Mouse (Mus musculus) hindbrain, embryonic 14.5 days (tissue): ENCODE results near the gene Cx3cl1. TPM values are rescaled to one million over a fixed set of nuclear protein-coding genes. Genes with fewer than 3 reads are reported as not detected.
A peak's percentile ranks its signal among the peaks of the same experiment; 100 is the strongest.

ENCODE experiments used
- ATAC-seq: fragments of 200-750 bp; cut with Nextera tagmentation; 2 replicates; pipeline ENCODE4 v1.8.0; 2017; ENCODE audit warnings: moderate number of reproducible peaks, mild to moderate bottlenecking, moderate TSS enrichment, moderate library complexity; ENCODE audit not compliant: low FRiP score
- DNase-seq: peaks from one replicate; pipeline ENCODE4 v3.0.0-alpha.2; 2015; ENCODE audit warnings: low spot score
- H3K27ac ChIP-seq: fragments of 300-500 bp; sonication (generic); 2 replicates; pipeline ENCODE4 v1.5.1; 2014; ENCODE audit warnings: mild to moderate bottlenecking, moderate library complexity
- H3K27me3 ChIP-seq: fragments of 300-500 bp; sonication (generic); 2 replicates; pipeline ENCODE4 v1.6.1; 2014; ENCODE audit warnings: mild to moderate bottlenecking, low read length, mixed read lengths; ENCODE audit not compliant: control insufficient read depth, insufficient read depth
- H3K36me3 ChIP-seq: fragments of 300-500 bp; sonication (generic); replicated peaks from 2 replicates; pipeline ENCODE4 v1.6.1; 2014; ENCODE audit not compliant: control insufficient read depth, insufficient read depth
- H3K4me1 ChIP-seq: fragments of 300-500 bp; sonication (generic); replicated peaks from 2 replicates; pipeline ENCODE4 v1.6.1; 2014; ENCODE audit warnings: antibody characterized with exemption, low read length, mixed read lengths; ENCODE audit not compliant: control insufficient read depth, insufficient read depth
- H3K4me2 ChIP-seq: fragments of 300-500 bp; sonication (generic); replicated peaks from 2 replicates; pipeline ENCODE4 v1.6.1; 2014; ENCODE audit warnings: mild to moderate bottlenecking, moderate library complexity
- H3K4me3 ChIP-seq: fragments of 300-500 bp; sonication (generic); replicated peaks from 2 replicates; pipeline ENCODE4 v1.5.1; 2014; ENCODE audit warnings: mild to moderate bottlenecking, low read length
- H3K9ac ChIP-seq: fragments of 300-500 bp; sonication (generic); 2 replicates; pipeline ENCODE4 v1.6.1; 2014
- H3K9me3 ChIP-seq: fragments of 300-500 bp; sonication (generic); 2 replicates; pipeline ENCODE4 v1.6.1; 2016; ENCODE audit warnings: low read length; ENCODE audit not compliant: control insufficient read depth
- WGBS: fragments of 180-500 bp; shearing (Covaris S2); extraction: QIAGEN DNeasy Blood & Tissue Kit; methylation state at CpG from one replicate; pipeline ENCODE4 v1.1.7; 2014; 5-methylcytosine and 5-hydroxymethylcytosine counted together
- polyA plus RNA-seq: library from polyadenylated mRNA; unstranded; fragments of >200 nt; fragmentation: Nextera tagmentation; extraction: Ambion mirVana; gene quantifications from 2 replicates; pipeline ENCODE4 v1.2.1, GENCODE M21; 2014

The Cx3cl1 gene
- polyA plus RNA-seq, 1 experiment from 2014 or later = 32.6 TPM

GRCm38 (mm10) chr8:94767035-94767434, 4.8 kb upstream of the Cx3cl1 start:
- no peaks in the 10 kb centered on the region for H3K27me3 ChIP-seq
- no peak for DNase-seq
- H3K4me3 ChIP-seq = no peak overlapping the region
- no peak for ATAC-seq
- no peaks in the 10 kb centered on the region for H3K36me3 ChIP-seq
- H3K9me3 ChIP-seq = no peaks in the 10 kb centered on the region
- 77% methylated on average over 9 of the region's 9 CpGs for WGBS
- H3K4me2 ChIP-seq = no peak overlapping the region
- H3K9ac ChIP-seq = no peak overlapping the region
- peaks cover 9% of the 10 kb centered on the region for H3K4me1 ChIP-seq
- H3K27ac ChIP-seq = no peak overlapping the region

- no peak for ATAC-seq
- Histone ChIP-seq H3K4me2 (no peak overlapping the region), H3K9me3 (no peaks in the 10 kb centered on the region), H3K9ac (no peak overlapping the region), H3K27me3 (no peaks in the 10 kb centered on the region), H3K4me3 (no peak overlapping the region), H3K4me1 (peaks cover 29% of the 10 kb centered on the region), H3K36me3 (no peaks in the 10 kb centered on the region), H3K27ac (no peak overlapping the region)
- WGBS = 51% methylated on average over 6 of the region's 6 CpGs
- DNase-seq = peak; percentile 56
Observed at GRCm38 (mm10) chr8:94770945-94771344, 864 bp upstream of the Cx3cl1 start.

- DNase-seq = no peak
- 48% methylated on average over 6 of the region's 6 CpGs for WGBS
- H3K4me2 ChIP-seq = peak overlapping the region; percentile 85
- no peaks in the 10 kb centered on the region for H3K9me3 ChIP-seq
- no peaks in the 10 kb centered on the region for H3K36me3 ChIP-seq
- H3K27me3 ChIP-seq = no peaks in the 10 kb centered on the region
- H3K4me1 ChIP-seq = peaks cover 32% of the 10 kb centered on the region
- H3K27ac ChIP-seq = no peak overlapping the region
- peak overlapping the region; percentile 69; the same call in 1 of the 2 replicates for H3K9ac ChIP-seq
- peak overlapping the region; percentile 45 for H3K4me3 ChIP-seq
- no peak for ATAC-seq
Observed at GRCm38 (mm10) chr8:94773048-94773447, 1.2 kb downstream of the Cx3cl1 start.

- DNase-seq (peak; percentile 37), ATAC-seq (no peak)
- no peaks in the 10 kb centered on the region for H3K9me3 ChIP-seq
- H3K4me3 ChIP-seq = peak overlapping the region; percentile 17
- H3K4me1 ChIP-seq = peaks cover 35% of the 10 kb centered on the region
- WGBS = 18% methylated on average over 12 of the region's 12 CpGs
- peak overlapping the region; percentile 33; the same call in 1 of the 2 replicates for H3K9ac ChIP-seq
- peak overlapping the region; percentile 85 for H3K4me2 ChIP-seq
- no peaks in the 10 kb centered on the region for H3K27me3 ChIP-seq
- H3K36me3 ChIP-seq = no peaks in the 10 kb centered on the region
- H3K27ac ChIP-seq = peak overlapping the region; percentile 49; the same call in 1 of the 2 replicates
Observed at GRCm38 (mm10) chr8:94773700-94774171, 1.9 kb downstream of the Cx3cl1 start.

- DNase-seq = no peak
- Histone ChIP-seq H3K36me3 (no peaks in the 10 kb centered on the region), H3K27ac (no peak overlapping the region), H3K4me3 (no peak overlapping the region), H3K27me3 (no peaks in the 10 kb centered on the region), H3K4me1 (peaks cover 35% of the 10 kb centered on the region), H3K4me2 (no peak overlapping the region), H3K9ac (no peak overlapping the region), H3K9me3 (no peaks in the 10 kb centered on the region)
- 82% methylated on average over 1 of the region's 1 CpGs for WGBS
- no peak for ATAC-seq
Observed at GRCm38 (mm10) chr8:94774601-94775000, 2.8 kb downstream of the Cx3cl1 start.

- ATAC-seq (no peak), DNase-seq (no peak)
- no peak overlapping the region for H3K27ac ChIP-seq
- no peaks in the 10 kb centered on the region for H3K9me3 ChIP-seq
- WGBS = 85% methylated on average over 2 of the region's 2 CpGs
- peaks cover 34% of the 10 kb centered on the region for H3K4me1 ChIP-seq
- no peak overlapping the region for H3K4me3 ChIP-seq
- H3K4me2 ChIP-seq = no peak overlapping the region
- no peak overlapping the region for H3K9ac ChIP-seq
- H3K27me3 ChIP-seq = no peaks in the 10 kb centered on the region
- H3K36me3 ChIP-seq = no peaks in the 10 kb centered on the region
Observed at GRCm38 (mm10) chr8:94776346-94776745, 4.5 kb downstream of the Cx3cl1 start.

- DNase-seq = no peak
- no peaks in the 10 kb centered on the region for H3K27me3 ChIP-seq
- H3K27ac ChIP-seq = no peak overlapping the region
- H3K9me3 ChIP-seq = no peaks in the 10 kb centered on the region
- H3K36me3 ChIP-seq = no peaks in the 10 kb centered on the region
- 63% methylated on average over 10 of the region's 10 CpGs for WGBS
- no peak overlapping the region for H3K4me2 ChIP-seq
- no peak overlapping the region for H3K4me3 ChIP-seq
- ATAC-seq = no peak
- no peak overlapping the region for H3K9ac ChIP-seq
- H3K4me1 ChIP-seq = peaks cover 25% of the 10 kb centered on the region; the same call in 1 of the 2 replicates
Observed at GRCm38 (mm10) chr8:94778036-94778435, 6.2 kb downstream of the Cx3cl1 start.

- Histone ChIP-seq H3K9me3 (no peaks in the 10 kb centered on the region), H3K4me3 (no peak overlapping the region), H3K27me3 (no peaks in the 10 kb centered on the region), H3K9ac (no peak overlapping the region), H3K36me3 (no peaks in the 10 kb centered on the region), H3K4me2 (no peak overlapping the region), H3K27ac (no peak overlapping the region), H3K4me1 (peaks cover 22% of the 10 kb centered on the region; the same call in 1 of the 2 replicates)
- no peak for ATAC-seq
- DNase-seq = no peak
- WGBS = 58% methylated on average over 5 of the region's 5 CpGs
Observed at GRCm38 (mm10) chr8:94778473-94778872, 6.7 kb downstream of the Cx3cl1 start.

- ATAC-seq (no peak), DNase-seq (no peak)
- H3K4me2 ChIP-seq = no peak overlapping the region
- WGBS = 70% methylated on average over 10 of the region's 10 CpGs
- no peaks in the 10 kb centered on the region for H3K36me3 ChIP-seq
- H3K9me3 ChIP-seq = no peaks in the 10 kb centered on the region
- no peak overlapping the region for H3K27ac ChIP-seq
- no peak overlapping the region for H3K4me3 ChIP-seq
- peaks cover 16% of the 10 kb centered on the region; the same call in 1 of the 2 replicates for H3K4me1 ChIP-seq
- no peaks in the 10 kb centered on the region for H3K27me3 ChIP-seq
- H3K9ac ChIP-seq = no peak overlapping the region
Observed at GRCm38 (mm10) chr8:94778895-94779533, 7.2 kb downstream of the Cx3cl1 start.
